Mouse (Mus musculus): ENCODE data around the gene Wdr81. TPM values are rescaled to one million over a fixed set of nuclear protein-coding genes. Genes with fewer than 3 reads are reported as not detected.
A peak's percentile ranks its signal among the peaks of the same experiment; 100 is the strongest.

Wdr81 gene
- 5.9 and 6.0 TPM in 2 replicates for polyA plus RNA-seq (2015; fragmentation: Nextera tagmentation; extraction: Ambion mirVana)

- Histone ChIP-seq H3K9ac (peak within 1 kb of the TSS; percentile 84), H3K27ac (replicated peaks) (peak within 1 kb of the TSS; percentile 64)
- WGBS = 2% methylated on average over 56 of the region's 56 CpGs
These were observed at the start of gene Wdr81 for GRCm38 (mm10) chr11:75453991-75454930. Gene Wdr81 (minus strand): TSS chr11:75454717.

DNA sequence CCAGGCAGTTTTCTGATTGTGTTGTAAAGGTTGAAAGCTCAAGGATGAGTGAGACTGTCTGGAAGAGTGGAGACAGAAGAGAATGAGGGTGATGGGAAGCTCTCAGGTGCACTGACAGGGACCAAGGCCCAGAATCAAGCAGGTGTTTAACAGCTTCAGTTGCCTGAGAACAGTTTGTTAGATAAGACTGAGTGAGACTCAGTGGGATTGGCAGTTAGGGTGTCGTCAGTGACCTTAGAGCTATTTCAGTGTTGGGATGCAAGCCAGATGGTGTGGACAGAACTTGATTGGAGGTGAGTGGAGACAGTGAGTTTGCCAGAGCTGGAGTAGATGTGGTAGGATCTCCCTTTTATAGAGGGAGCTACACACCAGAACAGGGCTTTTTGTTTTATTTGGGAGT, 43.6 kb upstream of the Wdr81 start:
- peaks cover 99% of the 10 kb centered on the region for H3K36me3 ChIP-seq
- H3K4me2 ChIP-seq = no peak overlapping the region
- no peaks in the 10 kb centered on the region for H3K4me1 ChIP-seq (replicated peaks)
- no peaks in the 10 kb centered on the region for H3K9me3 ChIP-seq
- no peaks in the 10 kb centered on the region for H3K27me3 ChIP-seq
- 88% methylated on average over 1 of the region's 1 CpGs for WGBS
- no peak overlapping the region for H3K9ac ChIP-seq
- no peak for ATAC-seq (ENCODE audit: low read depth)
- H3K4me3 ChIP-seq = no peak overlapping the region
- no peak overlapping the region for H3K27ac ChIP-seq (replicated peaks)

More at GRCm38 (mm10) chr11:75453991-75454930, at the start of gene Wdr81:
- H3K27me3 ChIP-seq = no peaks in the 10 kb centered on the region
- peaks cover 23% of the 10 kb centered on the region for H3K36me3 ChIP-seq
- H3K4me3 ChIP-seq = peak within 1 kb of the TSS; percentile 76
- H3K9me3 ChIP-seq = no peaks in the 10 kb centered on the region
- H3K4me2 ChIP-seq = peak within 1 kb of the TSS; percentile 100
- H3K4me1 ChIP-seq (replicated peaks) = peaks cover 49% of the 10 kb centered on the region
- ATAC-seq (ENCODE audit: low read depth) = peak; percentile 95

DNA sequence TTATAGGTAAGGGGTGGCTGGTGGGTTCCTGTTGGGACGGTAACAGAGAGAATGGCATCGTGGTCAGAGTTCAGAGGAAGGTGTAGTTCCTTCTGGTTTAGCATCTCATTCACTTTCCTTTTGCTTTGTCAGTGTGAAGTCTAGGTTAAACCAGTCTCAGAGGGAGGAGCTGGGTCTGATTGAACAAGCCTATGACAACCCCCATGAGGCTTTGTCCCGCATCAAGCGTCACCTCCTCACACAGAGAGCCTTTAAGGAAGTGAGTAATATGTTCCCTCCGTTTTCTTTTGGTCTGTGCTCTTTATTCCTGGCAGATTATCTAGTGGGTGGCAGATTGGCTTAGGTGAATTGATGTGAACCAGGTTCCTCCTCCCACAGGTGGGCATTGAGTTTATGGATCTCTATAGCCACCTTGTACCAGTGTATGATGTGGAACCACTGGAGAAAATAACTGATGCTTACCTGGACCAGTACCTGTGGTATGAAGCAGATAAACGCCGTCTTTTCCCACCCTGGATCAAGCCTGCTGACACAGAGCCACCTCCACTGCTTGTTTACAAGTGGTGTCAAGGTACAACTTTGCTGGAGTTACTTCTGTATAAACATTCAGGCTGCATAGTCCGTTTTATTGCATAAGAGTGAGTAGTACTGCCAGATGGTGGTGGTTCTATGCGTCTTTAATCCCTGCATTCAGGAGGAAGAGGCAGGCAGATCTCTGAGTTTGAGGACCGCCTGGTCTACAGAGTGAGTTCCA, 40.0 kb upstream of the Wdr81 start:
- H3K9ac ChIP-seq = no peak overlapping the region
- no peaks in the 10 kb centered on the region for H3K4me1 ChIP-seq (replicated peaks)
- no peaks in the 10 kb centered on the region for H3K9me3 ChIP-seq
- H3K27ac ChIP-seq (replicated peaks) = no peak overlapping the region
- peaks cover 99% of the 10 kb centered on the region for H3K36me3 ChIP-seq
- ATAC-seq (ENCODE audit: low read depth) = no peak
- WGBS = 97% methylated on average over 10 of the region's 10 CpGs
- H3K27me3 ChIP-seq = no peaks in the 10 kb centered on the region
- H3K4me2 ChIP-seq = no peak overlapping the region
- no peak overlapping the region for H3K4me3 ChIP-seq

- Histone ChIP-seq H3K4me3 (peak overlapping the region; percentile 92), H3K9me3 (no peaks in the 10 kb centered on the region), H3K4me2 (peak overlapping the region; percentile 84), H3K27me3 (peaks cover 5% of the 10 kb centered on the region; the same call in 1 of the 2 replicates), H3K27ac (replicated peaks) (no peak overlapping the region), H3K36me3 (peaks cover 42% of the 10 kb centered on the region), H3K4me1 (replicated peaks) (peaks cover 18% of the 10 kb centered on the region), H3K9ac (peak overlapping the region; percentile 97)
- ATAC-seq (ENCODE audit: low read depth) = no peak
- 46% methylated on average over 6 of the region's 6 CpGs for WGBS
These were observed 33.0 kb upstream of the Wdr81 start for GRCm38 (mm10) chr11:75487496-75487895.

DNA sequence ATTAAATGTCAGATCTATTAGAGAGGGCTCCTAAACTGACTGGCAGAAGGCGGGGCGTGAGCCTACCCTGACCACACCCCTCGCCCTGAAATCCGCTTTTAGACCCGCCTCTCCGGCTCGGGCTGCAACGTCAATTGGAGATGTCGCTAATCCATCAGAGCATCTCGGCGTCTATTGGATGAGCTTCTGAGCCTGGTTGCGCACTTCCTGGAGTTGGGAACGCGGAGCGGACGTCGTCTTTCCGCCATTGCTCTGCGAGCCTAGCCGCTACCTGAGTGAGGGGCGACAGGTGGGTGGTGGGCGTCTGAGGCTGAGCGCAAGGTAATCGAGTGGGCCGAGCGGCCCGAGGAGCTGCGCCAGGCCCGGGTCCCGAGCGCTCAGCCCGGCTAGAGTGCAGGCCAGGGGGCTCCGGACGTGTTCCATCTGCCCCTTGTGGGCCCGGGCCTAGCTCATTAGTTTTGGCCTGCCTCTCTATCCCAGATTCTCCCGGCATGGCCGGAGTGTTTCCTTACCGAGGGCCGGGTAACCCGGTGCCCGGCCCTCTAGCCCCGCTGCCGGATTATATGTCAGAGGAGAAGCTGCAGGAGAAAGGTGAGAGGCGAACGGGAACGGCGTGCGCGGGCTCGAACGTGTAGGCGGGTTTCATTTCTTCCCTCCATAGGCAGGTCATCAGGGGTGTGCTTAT, 32.2 kb upstream of the Wdr81 start, which contains the start of gene Prpf8:
Gene Prpf8 (plus strand): TSS at position 216 of the 685 bp plus-strand sequence.
- Histone ChIP-seq H3K9ac (peak within 1 kb of the TSS; percentile 97), H3K4me3 (peak within 1 kb of the TSS; percentile 92), H3K4me1 (replicated peaks) (peaks cover 18% of the 10 kb centered on the region), H3K4me2 (peak within 1 kb of the TSS; percentile 84), H3K27ac (replicated peaks) (peak within 1 kb of the TSS; percentile 75), H3K36me3 (peaks cover 34% of the 10 kb centered on the region), H3K27me3 (peaks cover 5% of the 10 kb centered on the region; the same call in 1 of the 2 replicates), H3K9me3 (no peaks in the 10 kb centered on the region)
- peak; percentile 100 for ATAC-seq (ENCODE audit: low read depth)
- WGBS = under 1% methylated on average over 52 of the region's 52 CpGs

GRCm38 (mm10) chr11:75486192-75486591, 31.7 kb upstream of the Wdr81 start:
- H3K36me3 ChIP-seq = peaks cover 29% of the 10 kb centered on the region
- peak overlapping the region; percentile 41 for H3K4me2 ChIP-seq
- ATAC-seq (ENCODE audit: low read depth) = peak; percentile 19; the same call in 1 of the 2 replicates
- no peak overlapping the region for H3K9ac ChIP-seq
- H3K4me1 ChIP-seq (replicated peaks) = peaks cover 18% of the 10 kb centered on the region
- H3K27me3 ChIP-seq = peaks cover 5% of the 10 kb centered on the region; the same call in 1 of the 2 replicates
- 24% methylated on average over 3 of the region's 3 CpGs for WGBS
- H3K4me3 ChIP-seq = peak overlapping the region; percentile 92; the same call in 1 of the 2 replicates
- H3K27ac ChIP-seq (replicated peaks) = peak overlapping the region; percentile 46; the same call in 1 of the 2 replicates
- no peaks in the 10 kb centered on the region for H3K9me3 ChIP-seq

DNA sequence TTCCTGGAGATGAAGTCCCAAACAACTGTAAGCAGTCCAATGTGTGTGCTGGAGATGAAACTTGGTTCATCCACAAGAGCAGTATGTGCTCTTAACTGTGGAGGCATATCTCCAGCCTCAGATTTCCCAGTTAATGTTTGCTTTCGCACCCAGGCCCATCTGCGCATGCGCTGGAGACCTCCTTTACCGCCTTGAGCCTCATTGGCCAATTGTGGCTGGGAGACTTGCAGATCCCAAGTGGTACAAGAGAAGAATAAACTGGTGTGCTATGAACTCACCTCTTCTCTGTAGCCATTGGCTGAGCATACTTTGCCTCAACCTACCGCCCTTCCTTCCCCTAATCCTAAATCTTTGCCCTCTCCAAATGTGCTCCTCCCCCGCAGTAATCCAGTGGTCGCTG, 18.9 kb upstream of the Wdr81 start:
- Histone ChIP-seq H3K4me3 (no peak overlapping the region), H3K36me3 (no peaks in the 10 kb centered on the region), H3K9me3 (no peaks in the 10 kb centered on the region), H3K9ac (no peak overlapping the region), H3K4me2 (no peak overlapping the region), H3K27ac (replicated peaks) (no peak overlapping the region), H3K27me3 (no peaks in the 10 kb centered on the region; the same call in 1 of the 2 replicates), H3K4me1 (replicated peaks) (0 out of 2 replicates have a peak, but pooled peaks cover under 1% of the 10 kb centered on the region)
- ATAC-seq (ENCODE audit: low read depth) = no peak
- WGBS = 74% methylated on average over 7 of the region's 7 CpGs

DNA sequence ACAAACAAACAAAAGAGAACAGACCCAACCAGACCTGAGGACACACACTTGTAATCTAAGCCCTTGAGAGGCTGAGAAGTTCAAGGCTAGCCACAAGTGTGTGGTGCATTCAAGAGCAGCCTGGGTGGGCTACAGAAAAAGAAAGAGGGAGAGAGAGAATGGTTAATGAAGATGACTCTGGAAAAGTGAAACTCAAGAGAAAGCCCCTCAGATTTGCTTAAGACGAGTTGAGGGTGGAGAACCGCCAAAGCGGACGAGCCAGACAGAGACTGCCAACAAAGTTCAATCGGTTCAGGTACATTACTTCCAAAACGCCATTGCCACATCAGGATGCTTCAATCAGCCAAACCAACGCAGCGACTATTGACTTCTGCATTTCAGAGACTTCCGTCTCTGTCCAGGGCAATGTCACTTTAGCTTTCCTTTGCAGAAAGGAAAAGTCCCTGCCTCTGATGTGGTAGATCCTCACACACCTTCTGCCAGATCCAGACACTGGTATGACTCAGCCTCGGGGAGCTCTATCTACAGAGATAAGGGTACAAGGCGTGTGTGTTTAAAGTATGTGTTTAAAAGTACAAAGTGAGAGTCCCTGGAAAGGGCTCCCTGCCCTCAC, 18.1 kb upstream of the Wdr81 start:
- Histone ChIP-seq H3K9ac (no peak overlapping the region), H3K4me2 (no peak overlapping the region), H3K36me3 (no peaks in the 10 kb centered on the region), H3K4me1 (replicated peaks) (peaks cover 8% of the 10 kb centered on the region), H3K4me3 (no peak overlapping the region), H3K9me3 (no peaks in the 10 kb centered on the region), H3K27ac (replicated peaks) (no peak overlapping the region), H3K27me3 (no peaks in the 10 kb centered on the region; the same call in 1 of the 2 replicates)
- no peak for ATAC-seq (ENCODE audit: low read depth)
- 90% methylated on average over 11 of the region's 11 CpGs for WGBS

GRCm38 (mm10) chr11:75470675-75471074, 16.2 kb upstream of the Wdr81 start:
- H3K36me3 ChIP-seq = peaks cover 7% of the 10 kb centered on the region
- no peak for ATAC-seq (ENCODE audit: low read depth)
- peaks cover 10% of the 10 kb centered on the region for H3K4me1 ChIP-seq (replicated peaks)
- no peak overlapping the region for H3K9ac ChIP-seq
- no peaks in the 10 kb centered on the region for H3K9me3 ChIP-seq
- H3K27me3 ChIP-seq = no peaks in the 10 kb centered on the region
- 90% methylated on average over 3 of the region's 3 CpGs for WGBS
- H3K27ac ChIP-seq (replicated peaks) = no peak overlapping the region
- H3K4me3 ChIP-seq = no peak overlapping the region
- H3K4me2 ChIP-seq = no peak overlapping the region

DNA sequence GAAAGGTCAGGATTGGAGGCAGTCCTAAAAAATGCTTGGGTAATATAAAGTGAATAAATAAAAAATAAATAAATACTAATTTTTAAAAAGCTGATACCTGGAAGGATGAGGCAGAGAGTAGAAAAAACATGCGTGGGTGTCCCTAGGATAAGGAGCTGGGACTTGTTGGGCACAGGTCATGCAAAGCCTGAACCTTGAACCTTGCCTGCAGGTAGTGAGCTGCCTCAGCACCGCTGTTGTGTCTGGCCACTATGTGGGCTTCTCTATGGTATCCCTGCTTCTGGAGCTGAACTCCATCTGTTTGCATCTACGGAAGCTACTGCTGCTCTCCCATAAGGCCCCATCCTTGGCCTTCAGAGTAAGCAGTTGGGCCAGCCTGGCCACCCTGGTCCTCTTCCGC, 14.7 kb upstream of the Wdr81 start:
- H3K9me3 ChIP-seq = no peaks in the 10 kb centered on the region
- H3K27me3 ChIP-seq = no peaks in the 10 kb centered on the region
- H3K27ac ChIP-seq (replicated peaks) = no peak overlapping the region
- ATAC-seq (ENCODE audit: low read depth) = no peak
- H3K4me3 ChIP-seq = no peak overlapping the region
- no peak overlapping the region for H3K4me2 ChIP-seq
- 88% methylated on average over 4 of the region's 4 CpGs for WGBS
- H3K9ac ChIP-seq = no peak overlapping the region
- H3K4me1 ChIP-seq (replicated peaks) = peaks cover 10% of the 10 kb centered on the region
- peaks cover 15% of the 10 kb centered on the region for H3K36me3 ChIP-seq

DNA sequence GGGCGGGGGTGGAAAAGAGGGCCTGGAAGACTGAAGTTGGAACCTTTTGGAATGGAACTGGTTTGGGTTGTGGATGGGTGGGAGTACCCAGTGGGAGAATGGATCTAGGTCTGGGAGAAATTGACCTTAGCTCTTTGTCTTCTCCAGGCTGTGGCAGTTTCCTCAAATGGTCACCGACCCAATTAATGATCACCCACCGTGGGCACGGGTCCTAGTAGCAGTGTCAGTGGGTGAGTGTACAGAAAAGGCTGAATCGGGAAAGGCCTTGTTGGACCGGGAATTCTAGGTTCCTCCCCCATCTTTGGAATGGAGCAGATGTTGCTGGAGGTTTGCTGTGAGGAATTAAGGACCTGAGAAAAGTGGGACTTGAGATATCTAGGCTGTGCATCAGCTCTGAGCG, 13.9 kb upstream of the Wdr81 start:
- Histone ChIP-seq H3K27ac (replicated peaks) (no peak overlapping the region), H3K36me3 (peaks cover 15% of the 10 kb centered on the region), H3K9ac (peak overlapping the region; percentile 63), H3K4me3 (peak overlapping the region; percentile 33), H3K4me2 (peak overlapping the region; percentile 59), H3K27me3 (no peaks in the 10 kb centered on the region), H3K9me3 (no peaks in the 10 kb centered on the region), H3K4me1 (replicated peaks) (peaks cover 13% of the 10 kb centered on the region)
- ATAC-seq (ENCODE audit: low read depth) = no peak
- 65% methylated on average over 7 of the region's 7 CpGs for WGBS

Measured in neural tube, embryonic 13.5 days (tissue).